Mouse (Mus musculus) ES-E14 (cell line): Measurements from ENCODE around the gene Atp5g1. TPM values are rescaled to one million over a fixed set of nuclear protein-coding genes. Genes with fewer than 3 reads are reported as not detected.

Experiments used
- DNase-seq: peaks from one replicate; pipeline ENCODE4 v3.0.0-alpha.2; 2013; ENCODE audit warnings: low read depth, low spot score
- H3K27ac ChIP-seq: 2 replicates; pipeline ENCODE4 v1.5.1; 2012; ENCODE audit warnings: low read depth, mild to moderate bottlenecking, low read length, moderate library complexity, mixed read lengths; ENCODE audit not compliant: poor library complexity, insufficient read depth, severe bottlenecking
- H3K36me3 ChIP-seq: 2 replicates; pipeline ENCODE4 v1.6.1; 2012; ENCODE audit warnings: mild to moderate bottlenecking, low read length, moderate library complexity, mixed read lengths; ENCODE audit not compliant: control insufficient read depth, poor library complexity, insufficient read depth, severe bottlenecking
- H3K4me1 ChIP-seq, 2 experiments: fragments of 150-350 bp in 1 of 2; sonication (generic) in 1 of 2; 2 replicates each; pipeline ENCODE4 v1.6.1; 2012; ENCODE audit warnings: low read length in 2 of 2, mild to moderate bottlenecking in 1 of 2, mixed read lengths in 1 of 2; ENCODE audit not compliant: control insufficient read depth in 2 of 2, insufficient read depth in 2 of 2, poor library complexity in 1 of 2
- H3K4me3 ChIP-seq, 2 experiments: fragments of 150-350 bp in 1 of 2; sonication (generic) in 1 of 2; 2 replicates each; pipeline ENCODE4 v1.5.1; 2012; ENCODE audit warnings: low read length in 2 of 2, low read depth in 1 of 2, mild to moderate bottlenecking in 1 of 2, mixed read lengths in 1 of 2; ENCODE audit not compliant: insufficient read depth in 1 of 2, poor library complexity in 1 of 2, severe bottlenecking in 1 of 2
- H3K9ac ChIP-seq: 2 replicates; pipeline ENCODE4 v1.6.1; 2012; ENCODE audit warnings: low read depth, mild to moderate bottlenecking, low read length, mixed read lengths; ENCODE audit not compliant: poor library complexity, insufficient read depth, severe bottlenecking
- H3K9me3 ChIP-seq: fragments of 150-350 bp; sonication (generic); 2 replicates; pipeline ENCODE4 v1.6.1; 2012; ENCODE audit warnings: low read depth, mild to moderate bottlenecking, low read length; ENCODE audit not compliant: control insufficient read depth, insufficient read depth
- CHD2 ChIP-seq: IDR thresholded peaks from 2 replicates; pipeline ENCODE4 v1.6.1; 2014; ENCODE audit warnings: mild to moderate bottlenecking, low read depth, low read length, inconsistent platforms
- HCFC1 ChIP-seq: IDR thresholded peaks from 2 replicates; pipeline ENCODE4 v1.6.1; 2012; ENCODE audit warnings: low read length, inconsistent platforms, borderline replicate concordance; ENCODE audit not compliant: insufficient read depth
- MAFK ChIP-seq: IDR thresholded peaks from 2 replicates; pipeline ENCODE4 v1.6.1; 2014; ENCODE audit warnings: mild to moderate bottlenecking, low read depth, low read length, inconsistent platforms; ENCODE audit not compliant: insufficient read depth
- ZC3H11A ChIP-seq: IDR thresholded peaks from 2 replicates; pipeline ENCODE4 v1.6.1; 2012; ENCODE audit warnings: low read depth, mild to moderate bottlenecking, inconsistent platforms, low read length, borderline replicate concordance
- ZNF384 ChIP-seq: IDR thresholded peaks from 2 replicates; pipeline ENCODE4 v1.6.1; 2012; ENCODE audit warnings: low read depth, low read length, inconsistent platforms
- in situ Hi-C, 2 experiments: fragments of 600-800 bp; cut with MboI; formaldehyde crosslinking; loops; one replicate each; pipeline ENCODE4 v1.15.1; 2025; ENCODE audit warnings: low sequenced_read_pairs in 2 of 2, inconsistent platforms in 1 of 2; ENCODE audit not compliant: unreplicated experiment in 2 of 2
- total RNA-seq: library from RNA; depleted of rRNA; stranded (reverse); fragments of 300-350 nt; gene quantifications from 2 replicates; pipeline ENCODE4 v1.2.3, GENCODE M21; 2012

Gene Atp5g1
- total RNA-seq, 1 experiment = 963 TPM

DNA sequence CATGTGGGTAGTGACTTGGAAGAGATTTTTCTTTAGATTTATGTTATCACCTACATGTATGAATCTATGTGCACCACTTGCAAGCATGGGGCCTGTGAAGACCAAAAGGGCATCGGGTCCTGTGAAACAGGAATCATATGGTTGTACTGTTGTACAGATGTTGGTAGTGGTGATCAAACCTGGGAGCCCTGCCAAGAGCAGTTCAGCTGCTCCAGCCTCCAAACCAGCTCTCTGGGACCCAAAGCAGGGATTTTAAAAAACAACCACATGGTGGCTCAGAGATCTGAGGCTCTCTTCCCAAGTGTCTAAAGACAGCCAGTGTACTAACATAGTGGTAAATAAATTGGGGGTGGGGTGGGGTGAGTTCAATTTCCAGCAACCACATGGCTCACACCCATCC lies 32.9 kb upstream of the Atp5g1 start:
- Histone ChIP-seq H3K27ac (no peak overlapping the region), H3K4me1 (peaks cover 0 to 3% of the 10 kb centered on the region in 2 experiments; a peak in 2 of 4 replicates), H3K9me3 (no peaks in the 10 kb centered on the region), H3K4me3 (no peak overlapping the region), H3K9ac (no peak overlapping the region), H3K36me3 (no peaks in the 10 kb centered on the region; the same call in 1 of the 2 replicates)
- no peak for DNase-seq
- in situ Hi-C loops = no loop called here
- no peak for TF ChIP-seq HCFC1
- no peak for TF ChIP-seq MAFK
- TF ChIP-seq ZNF384 = no peak
- TF ChIP-seq CHD2 = no peak
- TF ChIP-seq ZC3H11A = no peak

DNA sequence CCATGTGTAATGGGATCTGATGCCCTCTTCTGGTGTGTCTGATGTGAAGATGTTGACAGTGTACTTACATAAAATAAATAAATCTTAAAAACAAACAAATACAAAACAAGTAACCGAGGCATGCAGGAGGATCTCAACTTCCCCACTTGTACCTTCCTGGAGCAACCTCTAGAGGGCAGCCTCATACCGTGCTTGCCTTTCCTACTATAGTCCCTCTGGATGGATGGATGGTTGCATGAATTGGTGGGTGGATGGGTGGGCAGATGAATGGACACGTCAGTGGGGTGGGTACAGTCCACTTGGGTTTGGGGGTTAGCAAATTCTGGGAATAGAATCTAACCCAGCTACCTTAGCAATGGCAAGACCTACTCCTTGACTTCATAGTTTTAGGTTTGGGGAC lies 17.9 kb upstream of the Atp5g1 start:
- no peak overlapping the region for H3K9ac ChIP-seq
- no peak overlapping the region for H3K4me3 ChIP-seq
- no peaks in the 10 kb centered on the region for H3K36me3 ChIP-seq
- H3K9me3 ChIP-seq = no peaks in the 10 kb centered on the region
- peaks cover 0 to 3% of the 10 kb centered on the region in 2 experiments; a peak in 1 of 4 replicates for H3K4me1 ChIP-seq
- H3K27ac ChIP-seq = no peak overlapping the region
- no peak for DNase-seq
- TF ChIP-seq ZC3H11A (peak; percentile 93), CHD2 (no peak)
- in situ Hi-C loops = loop anchor here (5.0 to 10.0 kb wide), 2 partner anchors 139 to 141 kb away; no protein-coding TSS in a partner anchor

DNA sequence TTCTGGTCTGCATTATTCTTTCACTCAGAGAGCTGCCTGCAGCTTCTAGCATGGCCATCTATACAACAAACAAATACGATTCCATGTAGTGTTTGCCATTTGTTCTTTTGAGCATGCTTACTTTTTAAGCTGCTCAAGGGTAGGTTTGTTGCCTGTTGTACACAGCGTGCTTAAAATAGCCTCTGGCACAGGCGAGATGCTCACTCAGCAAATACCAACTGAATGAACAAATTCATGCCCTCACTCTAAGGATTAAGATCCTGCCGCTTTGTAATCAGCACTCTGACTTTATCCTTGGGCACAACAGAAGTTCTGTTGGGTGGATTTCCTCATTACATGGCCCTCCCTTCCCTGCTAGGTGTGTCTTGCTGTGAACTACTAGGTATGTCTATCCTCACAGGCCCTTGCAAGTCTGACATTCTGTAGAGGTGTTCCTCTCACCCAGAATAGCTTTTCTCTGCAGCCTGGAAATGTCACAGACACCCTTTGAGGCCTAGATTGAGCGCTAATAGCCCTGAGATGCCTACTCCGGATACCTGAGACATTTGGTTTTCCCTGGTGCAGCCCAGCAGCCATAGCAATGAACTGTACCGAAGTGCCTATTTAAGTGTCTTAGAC lies 17.3 kb upstream of the Atp5g1 start:
- H3K9me3 ChIP-seq = no peaks in the 10 kb centered on the region
- H3K4me3 ChIP-seq = no peak overlapping the region
- no peak for DNase-seq
- H3K9ac ChIP-seq = no peak overlapping the region
- H3K36me3 ChIP-seq = no peaks in the 10 kb centered on the region
- in situ Hi-C loops = loop anchor here (5.0 to 10.0 kb wide), 2 partner anchors 140 to 142 kb away; no protein-coding TSS in a partner anchor
- no peak for TF ChIP-seq MAFK
- no peak for TF ChIP-seq HCFC1
- TF ChIP-seq CHD2 = no peak
- no peak for TF ChIP-seq ZNF384
- TF ChIP-seq ZC3H11A = no peak
- H3K27ac ChIP-seq = no peak overlapping the region
- peaks cover 0 to 2% of the 10 kb centered on the region in 2 experiments; a peak in 1 of 4 replicates for H3K4me1 ChIP-seq

DNA sequence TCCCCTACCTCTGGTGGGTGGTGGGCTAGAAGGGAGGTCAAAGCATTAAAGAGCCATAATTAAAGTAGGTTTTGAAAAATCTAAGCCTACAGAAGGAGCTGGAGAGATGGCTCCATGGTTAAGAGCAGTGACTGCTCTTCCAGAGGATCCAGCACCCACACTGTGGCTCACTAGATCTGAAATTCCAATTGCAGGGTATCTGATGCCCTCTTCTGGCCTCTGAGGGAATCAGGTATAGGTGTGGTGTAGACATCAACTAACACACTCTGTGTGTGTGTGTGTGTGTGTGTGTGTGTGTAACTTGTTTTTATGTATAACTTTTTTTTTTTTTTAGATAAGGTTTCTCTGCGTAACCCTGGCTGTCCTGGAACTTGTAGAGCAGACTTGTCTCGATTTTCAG lies 15.6 kb upstream of the Atp5g1 start:
- H3K36me3 ChIP-seq = no peaks in the 10 kb centered on the region
- no peak overlapping the region for H3K9ac ChIP-seq
- no peak for DNase-seq
- no peak overlapping the region for H3K27ac ChIP-seq
- in situ Hi-C loops = loop anchor here (5.0 to 10.0 kb wide), 2 partner anchors 141 to 144 kb away; no protein-coding TSS in a partner anchor
- no peaks in the 10 kb centered on the region for H3K4me1 ChIP-seq
- no peaks in the 10 kb centered on the region for H3K9me3 ChIP-seq
- TF ChIP-seq ZNF384 (no peak), ZC3H11A (peak; percentile 30; the same call in 1 of the 2 replicates)
- no peak overlapping the region for H3K4me3 ChIP-seq

DNA sequence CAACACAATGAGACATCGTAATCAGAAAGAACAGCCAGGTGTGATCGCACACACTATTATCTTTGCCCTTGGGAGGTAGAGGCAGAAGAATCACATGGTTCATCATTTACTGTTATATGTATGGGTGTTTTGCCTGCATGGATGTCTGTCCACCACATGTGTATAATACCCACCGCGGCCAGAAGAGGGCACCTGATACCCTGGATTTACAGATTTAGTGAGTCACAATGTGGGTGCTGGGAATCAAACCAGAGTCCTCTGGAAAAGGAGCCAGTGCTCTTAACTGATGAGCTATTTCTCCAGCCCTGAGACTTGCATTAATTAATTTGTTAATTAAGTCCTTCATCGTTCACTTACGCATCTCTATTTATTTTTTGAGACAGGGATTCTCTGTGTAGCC lies 12.5 kb upstream of the Atp5g1 start:
- DNase-seq = no peak
- Histone ChIP-seq H3K4me1 (no peaks in the 10 kb centered on the region), H3K9me3 (no peaks in the 10 kb centered on the region), H3K36me3 (no peaks in the 10 kb centered on the region), H3K9ac (no peak overlapping the region), H3K27ac (no peak overlapping the region), H3K4me3 (no peak overlapping the region)
- in situ Hi-C loops = no loop called here
- TF ChIP-seq ZNF384 (no peak), ZC3H11A (no peak; the same call in 1 of the 2 replicates), MAFK (no peak), CHD2 (no peak)
